Mouse (Mus musculus) spleen, postnatal 14 days (tissue): ENCODE results near the gene Rtl8c.
"Not testable (repeated sequence)": the region's sequence is repeated elsewhere in the genome, so short reads cannot be mapped to it uniquely, and the experiment has no call there.

Experiments
- DNase-seq, 2 experiments: peaks; one replicate each; pipeline ENCODE4 v3.0.0; 2021 to 2022; ENCODE audit warnings: low spot score in 2 of 2

The Rtl8c gene

GRCm38 (mm10) chrX:53607242-53608121, at the start of gene Rtl8c:
TSS of gene Rtl8c (plus strand) at chrX:53608032.
- DNase-seq: peak in 1 of 2 experiments; percentile 10

- no peak for DNase-seq
These were observed 28.5 kb upstream of the Rtl8c start for GRCm38 (mm10) chrX:53579311-53579710.

GRCm38 (mm10) chrX:53581407-53581806, 26.4 kb upstream of the Rtl8c start:
- DNase-seq: not testable (repeated sequence)

GRCm38 (mm10) chrX:53583404-53583803, 24.4 kb upstream of the Rtl8c start:
- not testable (repeated sequence) for DNase-seq

GRCm38 (mm10) chrX:53599993-53600392, 7.8 kb upstream of the Rtl8c start:
- peak in 1 of 2 experiments; percentile 21 for DNase-seq

- not testable (repeated sequence) for DNase-seq
These were observed 1.7 kb upstream of the Rtl8c start for GRCm38 (mm10) chrX:53606176-53606575.

GRCm38 (mm10) chrX:53608122-53608813, 436 bp downstream of the Rtl8c start:
- DNase-seq: no peak

GRCm38 (mm10) chrX:53608879-53609278, 1.0 kb downstream of the Rtl8c start, which contains the start of gene Gm14597:
TSS of gene Gm14597 (minus strand) at chrX:53608979.
- not testable (repeated sequence) for DNase-seq

GRCm38 (mm10) chrX:53610571-53610970, 2.7 kb downstream of the Rtl8c start:
- peak in 1 of 2 experiments; percentile 30 for DNase-seq

- DNase-seq: not testable (repeated sequence)
These were observed 3.6 kb downstream of the Rtl8c start for GRCm38 (mm10) chrX:53611395-53611794.

GRCm38 (mm10) chrX:53638107-53638506, 30.3 kb downstream of the Rtl8c start:
- not testable (repeated sequence) for DNase-seq

GRCm38 (mm10) chrX:53642604-53642979, 34.8 kb downstream of the Rtl8c start:
- DNase-seq: not testable (repeated sequence)

GRCm38 (mm10) chrX:53642980-53643961, 35.4 kb downstream of the Rtl8c start, which contains the start of gene Rtl8a:
TSS of gene Rtl8a (minus strand) at chrX:53643682.
- DNase-seq: peak; percentile 12 to 46

GRCm38 (mm10) chrX:53645885-53646284, 38.1 kb downstream of the Rtl8c start:
- no peak for DNase-seq

GRCm38 (mm10) chrX:53652917-53653316, 45.1 kb downstream of the Rtl8c start:
- DNase-seq: not testable (repeated sequence)
